Mouse (Mus musculus) C2C12 (cell line): Measurements from ENCODE around the gene Mrps10.

Experiments
- CEBPB ChIP-seq: IDR thresholded peaks from one replicate; pipeline ENCODE4 v1.6.1; 2011; ENCODE audit warnings: low read depth, mild to moderate bottlenecking, control low read depth, moderate library complexity
- CTCF ChIP-seq: IDR thresholded peaks from one replicate; pipeline ENCODE4 v1.5.1; 2011; ENCODE audit not compliant: control insufficient read depth, insufficient read depth, insufficient read length
- MAX ChIP-seq: IDR thresholded peaks from one replicate; pipeline ENCODE4 v1.6.1; 2011; ENCODE audit warnings: mild to moderate bottlenecking, control low read depth
- USF1 ChIP-seq: IDR thresholded peaks from one replicate; pipeline ENCODE4 v1.6.1; 2011; ENCODE audit warnings: low read depth, mild to moderate bottlenecking, control low read depth, moderate library complexity

- no peak for TF ChIP-seq CTCF
- TF ChIP-seq CEBPB, result no peak
- TF ChIP-seq USF1, result no peak
- TF ChIP-seq MAX, result no peak
These were observed 30.4 kb downstream of the Mrps10 start for GRCm38 (mm10) chr17:47399091-47399490.
